Mouse (Mus musculus): Measurements from ENCODE around the gene Ddx27.

Gene Ddx27

GRCm38 (mm10) chr2:167019396-167019795 is 4.4 kb downstream of the Ddx27 start:
- in situ Hi-C loops (cut with MboI; ENCODE audit: low sequenced_read_pairs), result no loop called here

- in situ Hi-C loops (cut with MboI; ENCODE audit: low sequenced_read_pairs), result no loop called here
Measured at GRCm38 (mm10) chr2:167028553-167028952, 13.6 kb downstream of the Ddx27 start.

GRCm38 (mm10) chr2:167030507-167030906 is 15.5 kb downstream of the Ddx27 start:
- in situ Hi-C loops (cut with MboI; ENCODE audit: low sequenced_read_pairs), result no loop called here

- in situ Hi-C loops (cut with MboI; ENCODE audit: low sequenced_read_pairs), result no loop called here
Measured at GRCm38 (mm10) chr2:167037710-167038109, 22.7 kb downstream of the Ddx27 start.

- in situ Hi-C loops (cut with MboI; ENCODE audit: low sequenced_read_pairs), result no loop called here
Measured at GRCm38 (mm10) chr2:167038297-167038696, 23.3 kb downstream of the Ddx27 start.

GRCm38 (mm10) chr2:167038716-167039115 is 23.7 kb downstream of the Ddx27 start:
- in situ Hi-C loops (cut with MboI; ENCODE audit: low sequenced_read_pairs), result no loop called here

- in situ Hi-C loops (cut with MboI; ENCODE audit: low sequenced_read_pairs), result no loop called here
Measured at GRCm38 (mm10) chr2:167039386-167039785, 24.4 kb downstream of the Ddx27 start.

- in situ Hi-C loops (cut with MboI; ENCODE audit: low sequenced_read_pairs), result no loop called here
Measured at GRCm38 (mm10) chr2:167043400-167044121, 28.6 kb downstream of the Ddx27 start.

- in situ Hi-C loops (cut with MboI; ENCODE audit: low sequenced_read_pairs), result no loop called here
Measured at GRCm38 (mm10) chr2:167048223-167048622, 33.2 kb downstream of the Ddx27 start.

GRCm38 (mm10) chr2:167048698-167049358 is 33.8 kb downstream of the Ddx27 start:
- in situ Hi-C loops (cut with MboI; ENCODE audit: low sequenced_read_pairs), result no loop called here

GRCm38 (mm10) chr2:167053127-167053844 is 38.3 kb downstream of the Ddx27 start:
- in situ Hi-C loops (cut with MboI; ENCODE audit: low sequenced_read_pairs), result no loop called here

- in situ Hi-C loops (cut with MboI; ENCODE audit: low sequenced_read_pairs), result no loop called here
Measured at GRCm38 (mm10) chr2:167055386-167055785, 40.4 kb downstream of the Ddx27 start.

GRCm38 (mm10) chr2:167056210-167056941 is 41.4 kb downstream of the Ddx27 start:
- in situ Hi-C loops (cut with MboI; ENCODE audit: low sequenced_read_pairs), result no loop called here

GRCm38 (mm10) chr2:167056942-167057323 is 41.9 kb downstream of the Ddx27 start:
- in situ Hi-C loops (cut with MboI; ENCODE audit: low sequenced_read_pairs), result no loop called here

GRCm38 (mm10) chr2:167058201-167058600 is 43.2 kb downstream of the Ddx27 start:
- in situ Hi-C loops (cut with MboI; ENCODE audit: low sequenced_read_pairs), result no loop called here

GRCm38 (mm10) chr2:167058814-167059387 is 43.9 kb downstream of the Ddx27 start:
- in situ Hi-C loops (cut with MboI; ENCODE audit: low sequenced_read_pairs), result no loop called here

GRCm38 (mm10) chr2:167059536-167059935 is 44.5 kb downstream of the Ddx27 start:
- in situ Hi-C loops (cut with MboI; ENCODE audit: low sequenced_read_pairs), result no loop called here

GRCm38 (mm10) chr2:167059960-167060359 is 45.0 kb downstream of the Ddx27 start:
- in situ Hi-C loops (cut with MboI; ENCODE audit: low sequenced_read_pairs), result no loop called here

GRCm38 (mm10) chr2:167060360-167060759 is 45.4 kb downstream of the Ddx27 start:
- in situ Hi-C loops (cut with MboI; ENCODE audit: low sequenced_read_pairs), result no loop called here

- in situ Hi-C loops (cut with MboI; ENCODE audit: low sequenced_read_pairs), result no loop called here
Measured at GRCm38 (mm10) chr2:167060761-167061160, 45.8 kb downstream of the Ddx27 start.

All from CH12F3 (cell line).